Mouse (Mus musculus): Measurements from ENCODE around the gene Il1f8. TPM values are rescaled to one million over a fixed set of nuclear protein-coding genes. Genes with fewer than 3 reads are reported as not detected.

Il1f8 gene
- polyA plus RNA-seq, 1 experiment = not detected

- TF ChIP-seq CTCF (IDR thresholded peaks at IDR 0.05; ENCODE audit: borderline replicate concordance, insufficient read depth, low read depth, low read length) = no peak
- no peak for TF ChIP-seq POLR2A (IDR thresholded peaks at IDR 0.05; ENCODE audit: borderline replicate concordance, insufficient read depth, low read length)
- DNase-seq = no peak
- WGBS = 85% methylated on average over 6 of the region's 6 CpGs
- Histone ChIP-seq H3K4me1 (ENCODE audit: control insufficient read depth, insufficient read depth, low read length) (no peaks in the 10 kb centered on the region), H3K27me3 (ENCODE audit: control insufficient read depth, insufficient read depth, low read length) (no peaks in the 10 kb centered on the region), H3K4me3 (replicated peaks; ENCODE audit: insufficient read depth, low read depth, low read length) (no peak overlapping the region), H3K27ac (ENCODE audit: insufficient read depth, low read length) (no peak overlapping the region)
These were observed 34.6 kb downstream of the Il1f8 start for GRCm38 (mm10) chr2:24187585-24187984.

- Histone ChIP-seq H3K27me3 (ENCODE audit: control insufficient read depth, insufficient read depth, low read length) (no peaks in the 10 kb centered on the region), H3K4me3 (replicated peaks; ENCODE audit: insufficient read depth, low read depth, low read length) (no peak overlapping the region), H3K4me1 (ENCODE audit: control insufficient read depth, insufficient read depth, low read length) (no peaks in the 10 kb centered on the region), H3K27ac (ENCODE audit: insufficient read depth, low read length) (no peak overlapping the region)
- 70% methylated on average over 1 of the region's 1 CpGs for WGBS
- no peak for DNase-seq
- TF ChIP-seq CTCF (IDR thresholded peaks at IDR 0.05; ENCODE audit: borderline replicate concordance, insufficient read depth, low read depth, low read length) (no peak), POLR2A (IDR thresholded peaks at IDR 0.05; ENCODE audit: borderline replicate concordance, insufficient read depth, low read length) (no peak)
These were observed 35.2 kb downstream of the Il1f8 start for GRCm38 (mm10) chr2:24188189-24188588.

Other genes with a start within 250 kb of the Il1f8 start
- gene Hnmt, start 103.8 kb upstream of the Il1f8 start, polyA plus RNA-seq (2012; rRNA removed) = 10.2 and 11.0 TPM in 2 replicates
- not detected in 2 replicates for gene Tbpl2, start 56.6 kb upstream of the Il1f8 start, polyA plus RNA-seq (2012; rRNA removed)
- gene Il1f9, start 33.3 kb downstream of the Il1f8 start, polyA plus RNA-seq (2012; rRNA removed) = 0.10 TPM in 1 of 2 replicates, not detected in the other
- gene Il1f6, start 62.3 kb downstream of the Il1f8 start, polyA plus RNA-seq (2012; rRNA removed) = not detected in 2 replicates
- gene Il1f5, start 123.8 kb downstream of the Il1f8 start, polyA plus RNA-seq (2012; rRNA removed) = not detected in 2 replicates
- gene Il1f10, start 138.0 kb downstream of the Il1f8 start, polyA plus RNA-seq (2012; rRNA removed) = not detected in 2 replicates
- not detected in 2 replicates for gene Il1rn, start 183.7 kb downstream of the Il1f8 start, polyA plus RNA-seq (2012; rRNA removed)
- 0.30 and 0.79 TPM in 2 replicates for gene Psd4, start 214.4 kb downstream of the Il1f8 start, polyA plus RNA-seq (2012; rRNA removed)